Mouse (Mus musculus): ENCODE data around the gene Bckdhb. TPM values are rescaled to one million over a fixed set of nuclear protein-coding genes. Genes with fewer than 3 reads are reported as not detected.
A peak's percentile ranks its signal among the peaks of the same experiment; 100 is the strongest.

Gene Bckdhb
- total and polyA plus RNA-seq, 3 experiments: 10.6 to 20.3 (median 12.0) TPM

DNA sequence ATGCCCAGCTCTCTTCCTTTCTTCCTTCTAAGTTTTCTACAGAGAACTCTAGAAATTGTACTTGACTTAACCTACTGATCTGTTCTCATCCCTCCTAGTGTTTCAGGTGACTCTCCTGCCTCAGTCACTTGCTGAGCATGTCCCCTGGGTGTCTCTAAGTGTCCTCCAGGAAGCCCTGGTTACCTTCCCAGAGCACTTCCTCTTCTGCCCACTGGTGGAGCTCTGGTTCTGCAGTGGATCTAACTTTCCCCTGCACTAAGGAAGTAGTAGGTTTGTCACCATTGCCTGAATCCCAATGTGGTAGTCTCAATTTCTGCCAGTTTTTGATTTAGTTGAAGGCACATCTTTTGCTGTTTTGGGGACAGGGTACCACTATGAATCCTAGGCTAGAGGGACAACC is 38.8 kb upstream of the Bckdhb start:
- in situ Hi-C loops (cut with MboI; ENCODE audit: low pct_ligation_motif_present, low pct_unique_long_range_greater_than_20kb, low sequenced_read_pairs): no loop called here
- peak; percentile 19 for DNase-seq (ENCODE audit: extremely low read depth)
- H3K4me1 ChIP-seq (ENCODE audit: control insufficient read depth in 1 of 2, insufficient read depth in 2 of 2): no peaks in the 10 kb centered on the region
- H3K4me3 ChIP-seq (replicated peaks in 1 of 3; ENCODE audit: low read depth in 2 of 3, low read length in 2 of 3, poor library complexity in 1 of 3): no peak overlapping the region
- no peak overlapping the region for H3K4me2 ChIP-seq (ENCODE audit: insufficient read depth, low read depth, poor library complexity, severe bottlenecking)
- dilution Hi-C loops (cut with MboI; ENCODE audit: extremely low pct_ligation_motif_present, extremely low pct_unique_long_range_greater_than_20kb, low sequenced_read_pairs): no loop called here
- no peak overlapping the region for H3K9ac ChIP-seq (ENCODE audit: insufficient read depth, low read depth)
- no peaks in the 10 kb centered on the region for H3K9me3 ChIP-seq (replicated peaks; ENCODE audit: low read length)
- no peak for TF ChIP-seq UBTF (IDR thresholded peaks at IDR 0.05; ENCODE audit: low read depth, low read length)
- TF ChIP-seq ZC3H11A (IDR thresholded peaks at IDR 0.05; ENCODE audit: low read depth, low read length): no peak
- TF ChIP-seq MYC (IDR thresholded peaks at IDR 0.05; ENCODE audit: low read depth, low read length): no peak
- TF ChIP-seq NRF1 (IDR thresholded peaks at IDR 0.05; ENCODE audit: low read depth, low read length): no peak
- no peak for TF ChIP-seq ETS1 (conservative IDR thresholded peaks at IDR 0.05; ENCODE audit: low read depth, low read length)
- TF ChIP-seq BHLHE40 (IDR thresholded peaks at IDR 0.05; ENCODE audit: low read depth, low read length): no peak
- TF ChIP-seq RCOR1 (conservative IDR thresholded peaks at IDR 0.05; ENCODE audit: low read depth, low read length): no peak
- TF ChIP-seq CTCF (conservative IDR thresholded peaks at IDR 0.05 in 1 of 2, IDR thresholded peaks at IDR 0.05 in 1 of 2; ENCODE audit: low read depth in 2 of 2, low read length in 2 of 2): peak; percentile 15 to 37; a peak in 2 of 4 replicates
- TF ChIP-seq ELF1 (IDR thresholded peaks at IDR 0.05; ENCODE audit: low read depth, low read length): 0 out of 2 replicates have a peak, but pooled peaks have one; percentile 20
- no peak for TF ChIP-seq EP300 (IDR thresholded peaks at IDR 0.05; ENCODE audit: low read length)
- peak; percentile 29 for TF ChIP-seq RAD21 (IDR thresholded peaks at IDR 0.05; ENCODE audit: low read depth, low read length)
- TF ChIP-seq ZKSCAN1 (IDR thresholded peaks at IDR 0.05; ENCODE audit: borderline replicate concordance, low read depth, low read length): no peak
- TF ChIP-seq IRF4 (IDR thresholded peaks at IDR 0.05; ENCODE audit: low read depth, low read length): no peak
- TF ChIP-seq POLR2AphosphoS2 (IDR thresholded peaks at IDR 0.05; ENCODE audit: low read depth, low read length): no peak
- TF ChIP-seq SMC3 (IDR thresholded peaks at IDR 0.05; ENCODE audit: low read depth, low read length): no peak
- no peak for TF ChIP-seq JUND (conservative IDR thresholded peaks at IDR 0.05; ENCODE audit: low read depth, low read length)
- no peak for TF ChIP-seq JUN (IDR thresholded peaks at IDR 0.05; ENCODE audit: insufficient read depth, low read depth, low read length)
- no peak for TF ChIP-seq GABPA (IDR thresholded peaks at IDR 0.05; ENCODE audit: insufficient replicate concordance, low read depth, low read length)
- TF ChIP-seq POLR2A (IDR thresholded peaks at IDR 0.05; ENCODE audit: low read depth, low read length): no peak
- TF ChIP-seq TBP (conservative IDR thresholded peaks at IDR 0.05; ENCODE audit: low read depth, low read length): no peak
- no peak for TF ChIP-seq HCFC1 (IDR thresholded peaks at IDR 0.05; ENCODE audit: low read depth, low read length)
- TF ChIP-seq USF2 (conservative IDR thresholded peaks at IDR 0.05; ENCODE audit: low read depth, low read length): no peak
- no peak for TF ChIP-seq USF1 (IDR thresholded peaks at IDR 0.05; ENCODE audit: low read depth, low read length)
- no peak for TF ChIP-seq NELFE (IDR thresholded peaks at IDR 0.05; ENCODE audit: low read depth, low read length)
- TF ChIP-seq MAX (IDR thresholded peaks at IDR 0.05; ENCODE audit: low read length): no peak
- no peak for TF ChIP-seq MXI1 (IDR thresholded peaks at IDR 0.05; ENCODE audit: low read depth, low read length)
- H3K79me2 ChIP-seq (replicated peaks; ENCODE audit: control insufficient read depth, extremely low read depth, insufficient read depth, poor library complexity, severe bottlenecking): no peaks in the 10 kb centered on the region
- H3K36me3 ChIP-seq (replicated peaks in 1 of 2; ENCODE audit: control insufficient read depth in 1 of 2, insufficient read depth in 1 of 2, low read length in 1 of 2): peaks cover 0 to 30% of the 10 kb centered on the region in 2 experiments
- no peaks in the 10 kb centered on the region for H3K27me3 ChIP-seq (replicated peaks)
- H3K27ac ChIP-seq (ENCODE audit: insufficient read depth, low read depth): no peak overlapping the region
